Mouse (Mus musculus): Measurements from ENCODE around the gene Arl5b. TPM values are rescaled to one million over a fixed set of nuclear protein-coding genes. Genes with fewer than 3 reads are reported as not detected.

Gene Arl5b
- polyA plus RNA-seq (2014; fragmentation: Illumina TruSeq; extraction: RNeasy Lipid Tissue Mini Kit (QIAGEN cat#74804); ENCODE audit: low read depth, low replicate concordance), result 54.1 TPM

GRCm38 (mm10) chr2:15049117-15049873 is at the start of gene Arl5b:
Gene Arl5b (plus strand): TSS chr2:15049395.

DNA sequence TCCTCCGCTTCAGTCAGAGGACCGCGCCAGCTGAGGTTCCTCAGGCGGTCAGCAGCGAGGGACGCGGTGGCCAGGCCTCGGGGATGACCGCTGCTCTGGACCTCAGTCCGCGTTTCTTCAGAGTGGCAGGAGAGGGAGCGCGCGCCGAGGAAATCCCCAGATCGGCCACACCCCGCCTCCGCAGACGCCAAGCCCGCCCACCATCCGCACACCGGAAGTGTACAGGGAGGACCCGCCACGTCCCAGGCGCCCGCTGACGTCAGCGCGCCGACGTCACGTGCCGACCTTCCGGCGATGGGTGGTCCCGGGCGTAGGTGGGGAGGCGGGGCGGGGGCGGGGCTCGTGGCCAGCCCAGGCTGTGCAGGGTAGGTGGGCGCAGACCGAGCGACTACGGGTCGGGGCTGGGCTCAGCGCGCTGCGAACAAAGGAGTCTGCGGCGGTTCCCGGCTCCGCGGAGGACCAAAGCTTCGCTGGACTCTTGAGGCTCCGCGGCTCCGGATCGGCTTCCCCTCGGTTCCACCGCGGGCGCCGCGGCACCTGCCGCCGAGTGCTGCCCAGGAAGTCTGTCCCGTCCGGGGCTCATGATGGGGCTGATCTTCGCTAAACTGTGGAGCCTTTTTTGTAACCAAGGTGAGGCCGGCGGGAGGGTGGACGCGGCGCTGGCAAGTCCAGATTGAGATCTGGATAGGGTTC is 5.9 kb downstream of the Arl5b start, which contains the start of gene Nsun6:
TSS of gene Nsun6 (minus strand) at position 125 of the 693 bp plus-strand sequence.

Other genes with a start within 250 kb of the Arl5b start
- 4.1 TPM for gene Nsun6, start 5.7 kb downstream of the Arl5b start, polyA plus RNA-seq (2014; fragmentation: Illumina TruSeq; extraction: RNeasy Lipid Tissue Mini Kit (QIAGEN cat#74804); ENCODE audit: low read depth, low replicate concordance)

Measured in liver, adult 10 weeks (tissue).